16 mouse cellular contexts compared by ENCODE assay signal in genomic region chr19:16684210-16684609, GRCm38 (mm10).
DNase-seq lines count a peak whose midpoint lies in the region; TF ChIP-seq lines count a peak whose summit lies in the region.
"Had no signal": no experiment of that assay in that cellular context is flagged by ENCODE, and none has a peak within 500 bp of the region (broad histone marks: within the 10 kb centered on the region; RNA-seq: fewer than 3 reads in every experiment).

No protein-coding gene starts in this region.

- H3K4me1 ChIP-seq in CH12.LX (ENCODE audit: control insufficient read depth in 1 of 2, insufficient read depth in 2 of 2), result peaks cover 3 to 27% of the 10 kb centered on the region in 2 experiments; a peak in 3 of 4 replicates

- dilution Hi-C loops in CH12.LX (cut with MboI; ENCODE audit: extremely low pct_ligation_motif_present, extremely low pct_unique_long_range_greater_than_20kb, low sequenced_read_pairs), result no loop called here

- DNase-seq in CH12.LX (ENCODE audit: extremely low read depth), result peak; percentile 13
- DNase-seq in cerebellum, adult 18-20 months, result no peak
- DNase-seq: adrenal gland, adult 2 months; adrenal gland, adult 8-10 months; adrenal gland, postnatal 10 days; adrenal gland, postnatal 14 days; adrenal gland, postnatal 25 days; adrenal gland, postnatal 36 days; B cell, adult 2 months; cerebellum, adult 11 months; cerebellum, adult 11-12 months; cerebellum, adult 2 months; cerebellum, adult 8-10 months; cerebellum, adult 9-10 months had no signal

- TF ChIP-seq RAD21 in CH12.LX (IDR thresholded peaks at IDR 0.05; ENCODE audit: low read depth, low read length), result no peak

- TF ChIP-seq CTCF in CH12.LX (conservative IDR thresholded peaks at IDR 0.05 in 1 of 2, IDR thresholded peaks at IDR 0.05 in 1 of 2; ENCODE audit: low read depth in 2 of 2, low read length in 2 of 2), result no peak

- peak overlapping the region; percentile 34 for H3K4me2 ChIP-seq in CH12.LX (ENCODE audit: insufficient read depth, low read depth, poor library complexity, severe bottlenecking)

- no peaks in the 10 kb centered on the region for H3K79me2 ChIP-seq in CH12.LX (replicated peaks; ENCODE audit: control insufficient read depth, extremely low read depth, insufficient read depth, poor library complexity, severe bottlenecking)

- H3K9me3 ChIP-seq in CH12.LX (replicated peaks; ENCODE audit: low read length), result no peaks in the 10 kb centered on the region
- H3K9me3 ChIP-seq: G1E had no signal

- H3K27ac ChIP-seq in CH12.LX (ENCODE audit: insufficient read depth, low read depth), result peak overlapping the region; percentile 18

- no peaks in the 10 kb centered on the region for H3K27me3 ChIP-seq in CH12.LX (replicated peaks)
- H3K27me3 ChIP-seq: Patski had no signal

- TF ChIP-seq POLR2A in CH12.LX (IDR thresholded peaks at IDR 0.05; ENCODE audit: low read depth, low read length), result no peak

- peaks cover 3 to 37% of the 10 kb centered on the region in 2 experiments for H3K36me3 ChIP-seq in CH12.LX (replicated peaks in 1 of 2; ENCODE audit: control insufficient read depth in 1 of 2, insufficient read depth in 1 of 2, low read length in 1 of 2)

- peak; percentile 31; the same call in 1 of the 2 replicates for TF ChIP-seq EP300 in CH12.LX (IDR thresholded peaks at IDR 0.05; ENCODE audit: low read length)

- H3K9ac ChIP-seq in CH12.LX (ENCODE audit: insufficient read depth, low read depth), result peak overlapping the region; percentile 40

- no peak overlapping the region for H3K4me3 ChIP-seq in CH12.LX (replicated peaks in 1 of 3; ENCODE audit: low read depth in 2 of 3, low read length in 2 of 3, poor library complexity in 1 of 3)

- in situ Hi-C loops in CH12.LX (cut with MboI; ENCODE audit: low pct_ligation_motif_present, low pct_unique_long_range_greater_than_20kb, low sequenced_read_pairs), result no loop called here

TF ChIP-seq in CH12.LX, 34 proteins besides CTCF, POLR2A, EP300 and RAD21:
- no peak for TF ChIP-seq IRF4 (IDR thresholded peaks at IDR 0.05; ENCODE audit: low read depth, low read length)
- TF ChIP-seq NELFE (IDR thresholded peaks at IDR 0.05; ENCODE audit: low read depth, low read length), result 0 out of 2 replicates have a peak, but pooled peaks have one; percentile 10
- 0 out of 2 replicates have a peak, but pooled peaks have one; percentile 56 for TF ChIP-seq CHD1 (IDR thresholded peaks at IDR 0.05; ENCODE audit: low read depth, low read length)
- TF ChIP-seq BHLHE40 (IDR thresholded peaks at IDR 0.05; ENCODE audit: low read depth, low read length), result peak; percentile 61
